Mouse (Mus musculus): Measurements from ENCODE around the gene Simc1. TPM values are rescaled to one million over a fixed set of nuclear protein-coding genes. Genes with fewer than 3 reads are reported as not detected.

Gene Simc1
- 4.9 and 5.6 TPM in 2 replicates for total RNA-seq (2012; rRNA removed)
- polyA plus RNA-seq (2012; ENCODE audit: insufficient read depth in 1 of 2, insufficient read length in 2 of 2, low read depth in 1 of 2, low replicate concordance in 2 of 2, missing spikeins in 1 of 2) = 10 to 100 TPM in 1 of 2 experiments, not detected in 1; 11.9 TPM

DNA sequence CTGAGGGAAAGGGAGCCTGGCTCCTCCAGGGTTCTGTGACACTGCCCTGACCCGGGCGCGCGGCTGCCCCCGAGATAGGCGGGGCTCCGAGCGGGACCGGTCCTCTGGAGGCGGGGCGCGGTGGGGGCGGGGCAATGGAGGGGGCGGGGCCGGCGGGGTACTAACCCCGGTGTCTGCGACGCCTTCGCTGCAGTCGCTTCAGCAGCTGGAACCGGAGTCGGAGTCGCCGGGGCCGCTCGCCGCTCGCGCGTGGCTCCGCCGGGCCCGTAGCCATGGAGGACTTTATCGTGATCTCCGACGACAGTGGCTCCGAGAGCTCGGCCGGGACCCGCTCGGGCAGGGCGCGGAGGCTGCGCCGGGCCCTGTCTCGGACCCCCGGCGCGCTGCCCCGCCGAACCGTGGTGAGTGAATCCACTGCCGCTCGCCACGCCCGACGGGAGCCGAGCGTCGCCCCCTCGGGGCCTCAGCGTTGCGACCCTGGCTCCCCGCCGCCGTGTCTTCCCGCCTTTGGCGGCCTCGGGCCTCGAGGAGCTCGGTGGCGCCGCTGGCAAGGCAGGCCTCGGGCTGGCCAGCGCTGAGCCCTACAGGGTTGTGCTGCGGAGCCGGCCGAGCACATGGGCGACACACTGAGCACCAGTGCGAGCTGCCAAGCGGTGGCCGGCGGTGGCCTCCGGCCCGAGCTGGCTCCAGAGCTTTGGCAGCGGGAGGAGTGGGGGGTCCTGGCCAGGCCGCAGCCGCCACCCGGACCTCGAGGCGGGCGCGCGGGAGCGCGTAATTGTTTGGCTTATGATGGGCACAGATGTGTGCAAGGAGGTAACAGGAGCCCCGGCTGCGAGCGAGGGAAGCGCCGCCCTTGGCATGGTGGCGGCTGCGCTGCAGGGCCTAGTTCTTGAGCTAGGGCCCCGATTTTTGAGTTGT lies at the start of gene Simc1:
Gene Simc1 (plus strand): TSS at position 176 of the 918 bp plus-strand sequence.
- H3K9ac ChIP-seq (ENCODE audit: control insufficient read depth, low read depth, low read length, poor library complexity, severe bottlenecking) = peak within 1 kb of the TSS; percentile 76
- peaks cover 13 to 14% of the 10 kb centered on the region in 2 experiments for H3K4me1 ChIP-seq (ENCODE audit: control insufficient read depth in 1 of 2, insufficient read depth in 2 of 2, low read length in 2 of 2)
- H3K9me3 ChIP-seq (replicated peaks; ENCODE audit: insufficient read depth, low read length) = no peaks in the 10 kb centered on the region
- H3K36me3 ChIP-seq (ENCODE audit: control insufficient read depth in 1 of 2, insufficient read depth in 2 of 2, low read length in 2 of 2) = peaks cover 0 to 23% of the 10 kb centered on the region in 2 experiments; a peak in 3 of 4 replicates
- no peaks in the 10 kb centered on the region for H3K27me3 ChIP-seq (ENCODE audit: control insufficient read depth in 1 of 2, insufficient read depth in 2 of 2, low read length in 2 of 2)
- peaks cover 14% of the 10 kb centered on the region for H3K79me2 ChIP-seq (ENCODE audit: control insufficient read depth, insufficient read depth, low read length, poor library complexity)
- peak within 1 kb of the TSS; percentile 68 to 86 for H3K4me3 ChIP-seq (ENCODE audit: control insufficient read depth in 1 of 2, insufficient read depth in 1 of 2, low read depth in 2 of 2, low read length in 2 of 2)
- H3K27ac ChIP-seq (ENCODE audit: control insufficient read depth, low read depth, low read length) = peak within 1 kb of the TSS; percentile 19; the same call in 1 of the 2 replicates
- TF ChIP-seq POLR2A (IDR thresholded peaks at IDR 0.05; ENCODE audit: control insufficient read depth in 1 of 2, insufficient read depth in 1 of 2, low read depth in 1 of 2, low read length in 2 of 2, poor library complexity in 1 of 2) = peak; percentile 69 to 86; a peak in 3 of 4 replicates
- TF ChIP-seq MAX (IDR thresholded peaks at IDR 0.05; ENCODE audit: low read length) = peak; percentile 56
- TF ChIP-seq HCFC1 (IDR thresholded peaks at IDR 0.05; ENCODE audit: low read depth, low read length) = peak; percentile 13; the same call in 1 of the 2 replicates
- TF ChIP-seq POLR2AphosphoS2 (IDR thresholded peaks at IDR 0.05; ENCODE audit: low read length) = peak; percentile 84
- TF ChIP-seq NELFE (IDR thresholded peaks at IDR 0.05; ENCODE audit: low read depth, low read length) = peak; percentile 90
- no peak for TF ChIP-seq GATA1 (IDR thresholded peaks at IDR 0.05; ENCODE audit: low read depth, low read length)
- no peak for TF ChIP-seq NRF1 (IDR thresholded peaks at IDR 0.05; ENCODE audit: insufficient read depth, low read depth, low read length, poor library complexity, severe bottlenecking)
- 0 out of 2 replicates have a peak, but pooled peaks have one; percentile 84 for TF ChIP-seq UBTF (IDR thresholded peaks at IDR 0.05; ENCODE audit: borderline replicate concordance, insufficient read depth, low read depth, low read length)
- 0 out of 2 replicates have a peak, but pooled peaks have one; percentile 20 for TF ChIP-seq TCF12 (IDR thresholded peaks at IDR 0.05; ENCODE audit: low read depth, low read length)
- 0 out of 2 replicates have a peak, but pooled peaks have one; percentile 81 for TF ChIP-seq CHD1 (IDR thresholded peaks at IDR 0.05; ENCODE audit: low read depth, low read length)
- 0 out of 2 replicates have a peak, but pooled peaks have one; percentile 35 for TF ChIP-seq TBP (IDR thresholded peaks at IDR 0.05; ENCODE audit: low read depth, low read length)
- no peak for TF ChIP-seq USF1 (IDR thresholded peaks at IDR 0.05; ENCODE audit: low read depth, low read length)
- TF ChIP-seq MYB (IDR thresholded peaks at IDR 0.05; ENCODE audit: low read depth, low read length) = no peak
- TF ChIP-seq MYC (IDR thresholded peaks at IDR 0.05; ENCODE audit: low read depth, low read length) = peak; percentile 46; the same call in 1 of the 2 replicates
- TF ChIP-seq CTCF (IDR thresholded peaks at IDR 0.05 in 2 of 3, conservative IDR thresholded peaks at IDR 0.05 in 1 of 3; ENCODE audit: control insufficient read depth in 1 of 3, insufficient read depth in 1 of 3, low read depth in 2 of 3, low read length in 3 of 3, poor library complexity in 1 of 3, severe bottlenecking in 1 of 3) = no peak
- TF ChIP-seq RAD21 (IDR thresholded peaks at IDR 0.05; ENCODE audit: low read depth, low read length) = no peak
- TF ChIP-seq MXI1 (IDR thresholded peaks at IDR 0.05; ENCODE audit: low read depth, low read length) = peak; percentile 88
- peak; percentile 57 for TF ChIP-seq SIN3A (IDR thresholded peaks at IDR 0.05; ENCODE audit: low read length)
- TF ChIP-seq GABPA (IDR thresholded peaks at IDR 0.05; ENCODE audit: low read depth, low read length) = no peak
- no peak for TF ChIP-seq MAZ (IDR thresholded peaks at IDR 0.05; ENCODE audit: low read depth, low read length)
- no peak for TF ChIP-seq SMC3 (IDR thresholded peaks at IDR 0.05; ENCODE audit: low read depth, low read length)
- TF ChIP-seq CHD2 (IDR thresholded peaks at IDR 0.05; ENCODE audit: low read length) = no peak
- peak; percentile 97 for TF ChIP-seq ZMIZ1 (IDR thresholded peaks at IDR 0.05; ENCODE audit: low read depth, low read length)
- no peak for TF ChIP-seq MEF2A (IDR thresholded peaks at IDR 0.05; ENCODE audit: extremely low read depth, insufficient replicate concordance, low read depth, low read length, poor library complexity, severe bottlenecking)
- no peak for TF ChIP-seq KAT2A (conservative IDR thresholded peaks at IDR 0.05; ENCODE audit: low read depth, low read length)
- TF ChIP-seq RCOR1 (IDR thresholded peaks at IDR 0.05; ENCODE audit: low read depth, low read length) = no peak
- no peak for TF ChIP-seq ZNF384 (IDR thresholded peaks at IDR 0.05; ENCODE audit: low read depth, low read length)
- DNase-seq (ENCODE audit: low read depth, low spot score) = peak; percentile 77

Measured in MEL (cell line).